Mouse (Mus musculus) cerebellum, adult 2 months (tissue): ENCODE results near the gene Kank1.

ENCODE experiments used
- CTCF ChIP-seq: fragments of 200-500 bp; IDR thresholded peaks from 2 replicates; pipeline ENCODE4 v1.5.1; 2011; ENCODE audit warnings: low read depth, mild to moderate bottlenecking, control low read depth, low read length, moderate library complexity, borderline replicate concordance; ENCODE audit not compliant: insufficient read depth
- POLR2A ChIP-seq: fragments of 200-500 bp; IDR thresholded peaks from 2 replicates; pipeline ENCODE4 v1.6.1; 2011; ENCODE audit warnings: low read length, control low read depth, borderline replicate concordance; ENCODE audit not compliant: insufficient read depth

DNA sequence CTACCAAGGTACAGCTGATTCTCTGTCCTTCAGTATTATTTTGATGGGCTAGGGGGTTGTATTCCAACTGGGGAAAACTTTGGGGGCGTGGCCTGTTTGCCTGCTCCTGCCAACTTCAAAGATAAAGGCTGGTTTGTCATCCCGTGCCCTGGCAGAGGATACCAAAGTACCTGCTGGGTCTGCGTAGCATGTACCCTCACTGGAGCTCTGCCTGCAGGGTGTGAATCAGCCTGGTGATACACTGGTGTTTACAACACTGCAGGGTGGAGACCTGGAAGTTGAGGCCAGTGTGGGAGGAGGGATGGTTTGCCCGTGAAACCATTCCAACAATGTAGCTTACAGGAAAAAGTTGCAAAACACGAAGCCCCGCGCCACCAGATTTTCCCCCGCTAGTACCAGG, 149.2 kb downstream of the Kank1 start:
- no peak for TF ChIP-seq CTCF
- TF ChIP-seq POLR2A: no peak
